Mouse (Mus musculus): ENCODE results near the gene Tacr2. TPM values are rescaled to one million over a fixed set of nuclear protein-coding genes. Genes with fewer than 3 reads are reported as not detected.
A peak's percentile ranks its signal among the peaks of the same experiment; 100 is the strongest.

Tacr2 gene
- total and polyA plus RNA-seq, 2 experiments: not detected

- no peak overlapping the region for H3K4me3 ChIP-seq (ENCODE audit: insufficient read depth, low read depth, low read length)
- no peak for DNase-seq (ENCODE audit: extremely low read depth, low read depth, low spot score)
- 82% methylated on average over 2 of the region's 2 CpGs for WGBS
- TF ChIP-seq POLR2A (IDR thresholded peaks at IDR 0.05; ENCODE audit: extremely low read depth, insufficient read depth, low read length) (no peak), CTCF (IDR thresholded peaks at IDR 0.05; ENCODE audit: low read depth, low read length) (no peak)
- no peaks in the 10 kb centered on the region; the same call in 1 of the 2 replicates for H3K4me1 ChIP-seq (ENCODE audit: control insufficient read depth, insufficient read depth, low read length)
- H3K27me3 ChIP-seq (ENCODE audit: control insufficient read depth, insufficient read depth, low read length): no peaks in the 10 kb centered on the region
- no peak overlapping the region for H3K27ac ChIP-seq (replicated peaks; ENCODE audit: insufficient read depth, low read depth, low read length)
- no peak overlapping the region for H3K9ac ChIP-seq (ENCODE audit: low read depth, low read length)
- H3K36me3 ChIP-seq (ENCODE audit: control insufficient read depth, insufficient read depth, low read length): no peaks in the 10 kb centered on the region
- H3K79me2 ChIP-seq (ENCODE audit: control insufficient read depth, insufficient read depth, low read length): no peaks in the 10 kb centered on the region; the same call in 1 of the 2 replicates
Observed at GRCm38 (mm10) chr10:62221647-62222046, 30.6 kb upstream of the Tacr2 start.

GRCm38 (mm10) chr10:62222777-62223176 is 29.5 kb upstream of the Tacr2 start:
- no peak for TF ChIP-seq POLR2A (IDR thresholded peaks at IDR 0.05; ENCODE audit: extremely low read depth, insufficient read depth, low read length)
- no peaks in the 10 kb centered on the region for H3K36me3 ChIP-seq (ENCODE audit: control insufficient read depth, insufficient read depth, low read length)
- H3K4me3 ChIP-seq (ENCODE audit: insufficient read depth, low read depth, low read length): no peak overlapping the region
- no peaks in the 10 kb centered on the region for H3K27me3 ChIP-seq (ENCODE audit: control insufficient read depth, insufficient read depth, low read length)
- no peak for DNase-seq (ENCODE audit: extremely low read depth, low read depth, low spot score)
- 65% methylated on average over 17 of the region's 17 CpGs for WGBS
- H3K4me1 ChIP-seq (ENCODE audit: control insufficient read depth, insufficient read depth, low read length): no peaks in the 10 kb centered on the region; the same call in 1 of the 2 replicates
- H3K9ac ChIP-seq (ENCODE audit: low read depth, low read length): no peak overlapping the region
- no peaks in the 10 kb centered on the region; the same call in 1 of the 2 replicates for H3K79me2 ChIP-seq (ENCODE audit: control insufficient read depth, insufficient read depth, low read length)
- no peak overlapping the region for H3K27ac ChIP-seq (replicated peaks; ENCODE audit: insufficient read depth, low read depth, low read length)

GRCm38 (mm10) chr10:62224231-62224630 is 28.0 kb upstream of the Tacr2 start:
- 58% methylated on average over 6 of the region's 6 CpGs for WGBS

GRCm38 (mm10) chr10:62225839-62226238 is 26.4 kb upstream of the Tacr2 start:
- Histone ChIP-seq H3K9ac (ENCODE audit: low read depth, low read length) (no peak overlapping the region), H3K36me3 (ENCODE audit: control insufficient read depth, insufficient read depth, low read length) (no peaks in the 10 kb centered on the region), H3K79me2 (ENCODE audit: control insufficient read depth, insufficient read depth, low read length) (peaks cover 4% of the 10 kb centered on the region; the same call in 1 of the 2 replicates), H3K27ac (replicated peaks; ENCODE audit: insufficient read depth, low read depth, low read length) (no peak overlapping the region), H3K4me1 (ENCODE audit: control insufficient read depth, insufficient read depth, low read length) (no peaks in the 10 kb centered on the region; the same call in 1 of the 2 replicates), H3K4me3 (ENCODE audit: insufficient read depth, low read depth, low read length) (no peak overlapping the region), H3K27me3 (ENCODE audit: control insufficient read depth, insufficient read depth, low read length) (no peaks in the 10 kb centered on the region)
- no peak for DNase-seq (ENCODE audit: extremely low read depth, low read depth, low spot score)
- 81% methylated on average over 7 of the region's 7 CpGs for WGBS
- no peak for TF ChIP-seq CTCF (IDR thresholded peaks at IDR 0.05; ENCODE audit: low read depth, low read length)
- no peak for TF ChIP-seq POLR2A (IDR thresholded peaks at IDR 0.05; ENCODE audit: extremely low read depth, insufficient read depth, low read length)

More at GRCm38 (mm10) chr10:62224231-62224630, 28.0 kb upstream of the Tacr2 start:
- H3K27me3 ChIP-seq (ENCODE audit: control insufficient read depth, insufficient read depth, low read length): no peaks in the 10 kb centered on the region
- H3K27ac ChIP-seq (replicated peaks; ENCODE audit: insufficient read depth, low read depth, low read length): no peak overlapping the region
- no peaks in the 10 kb centered on the region; the same call in 1 of the 2 replicates for H3K79me2 ChIP-seq (ENCODE audit: control insufficient read depth, insufficient read depth, low read length)
- DNase-seq (ENCODE audit: extremely low read depth, low read depth, low spot score): no peak
- TF ChIP-seq CTCF (IDR thresholded peaks at IDR 0.05; ENCODE audit: low read depth, low read length): no peak
- no peak for TF ChIP-seq POLR2A (IDR thresholded peaks at IDR 0.05; ENCODE audit: extremely low read depth, insufficient read depth, low read length)
- H3K9ac ChIP-seq (ENCODE audit: low read depth, low read length): no peak overlapping the region
- H3K4me1 ChIP-seq (ENCODE audit: control insufficient read depth, insufficient read depth, low read length): no peaks in the 10 kb centered on the region; the same call in 1 of the 2 replicates
- H3K4me3 ChIP-seq (ENCODE audit: insufficient read depth, low read depth, low read length): no peak overlapping the region
- no peaks in the 10 kb centered on the region for H3K36me3 ChIP-seq (ENCODE audit: control insufficient read depth, insufficient read depth, low read length)

- no peak overlapping the region for H3K27ac ChIP-seq (replicated peaks; ENCODE audit: insufficient read depth, low read depth, low read length)
- peaks cover 4% of the 10 kb centered on the region; the same call in 1 of the 2 replicates for H3K79me2 ChIP-seq (ENCODE audit: control insufficient read depth, insufficient read depth, low read length)
- no peak overlapping the region for H3K4me3 ChIP-seq (ENCODE audit: insufficient read depth, low read depth, low read length)
- no peaks in the 10 kb centered on the region for H3K27me3 ChIP-seq (ENCODE audit: control insufficient read depth, insufficient read depth, low read length)
- no peak for TF ChIP-seq CTCF (IDR thresholded peaks at IDR 0.05; ENCODE audit: low read depth, low read length)
- no peak for TF ChIP-seq POLR2A (IDR thresholded peaks at IDR 0.05; ENCODE audit: extremely low read depth, insufficient read depth, low read length)
- no peak overlapping the region for H3K9ac ChIP-seq (ENCODE audit: low read depth, low read length)
- no peak for DNase-seq (ENCODE audit: extremely low read depth, low read depth, low spot score)
- no peaks in the 10 kb centered on the region for H3K4me1 ChIP-seq (ENCODE audit: control insufficient read depth, insufficient read depth, low read length)
- 71% methylated on average over 6 of the region's 6 CpGs for WGBS
- no peaks in the 10 kb centered on the region for H3K36me3 ChIP-seq (ENCODE audit: control insufficient read depth, insufficient read depth, low read length)
Observed at GRCm38 (mm10) chr10:62228126-62228525, 24.1 kb upstream of the Tacr2 start.

- WGBS: 2% methylated on average over 56 of the region's 59 CpGs
- peak; percentile 36 for DNase-seq (ENCODE audit: extremely low read depth, low read depth, low spot score)
- no peaks in the 10 kb centered on the region for H3K27me3 ChIP-seq (ENCODE audit: control insufficient read depth, insufficient read depth, low read length)
- no peaks in the 10 kb centered on the region for H3K36me3 ChIP-seq (ENCODE audit: control insufficient read depth, insufficient read depth, low read length)
- peak within 1 kb of the TSS; percentile 70 for H3K9ac ChIP-seq (ENCODE audit: low read depth, low read length)
- no peaks in the 10 kb centered on the region for H3K4me1 ChIP-seq (ENCODE audit: control insufficient read depth, insufficient read depth, low read length)
- H3K79me2 ChIP-seq (ENCODE audit: control insufficient read depth, insufficient read depth, low read length): peaks cover 4% of the 10 kb centered on the region; the same call in 1 of the 2 replicates
- TF ChIP-seq POLR2A (IDR thresholded peaks at IDR 0.05; ENCODE audit: extremely low read depth, insufficient read depth, low read length): 0 out of 2 replicates have a peak, but pooled peaks have one; percentile 57
- no peak for TF ChIP-seq CTCF (IDR thresholded peaks at IDR 0.05; ENCODE audit: low read depth, low read length)
- H3K27ac ChIP-seq (replicated peaks; ENCODE audit: insufficient read depth, low read depth, low read length): peak within 1 kb of the TSS; percentile 7; the same call in 1 of the 2 replicates
- H3K4me3 ChIP-seq (ENCODE audit: insufficient read depth, low read depth, low read length): peak within 1 kb of the TSS; percentile 81
Observed at GRCm38 (mm10) chr10:62230708-62231394, 21.4 kb upstream of the Tacr2 start, which contains the start of gene Tspan15. Gene Tspan15, minus strand, starts transcription at chr10:62231251.

Measured in liver, adult 2 months (tissue).